Mouse (Mus musculus) heart, postnatal 36 days (tissue): ENCODE results near the gene Nobox. TPM values are rescaled to one million over a fixed set of nuclear protein-coding genes. Genes with fewer than 3 reads are reported as not detected.

ENCODE experiments used
- DNase-seq, 2 experiments: peaks; one replicate each; pipeline ENCODE4 v3.0.0; 2021 to 2022
- intact Hi-C: fragments of 180-260 bp; cut with DNase I; formaldehyde crosslinking; loops from one replicate; pipeline ENCODE4 v1.15.1; 2025
- total RNA-seq, 2 experiments: library from RNA; stranded (reverse); gene quantifications; 2 replicates each; pipeline ENCODE4 v1.2.3; 2021

The Nobox gene
- not detected for total RNA-seq

DNA sequence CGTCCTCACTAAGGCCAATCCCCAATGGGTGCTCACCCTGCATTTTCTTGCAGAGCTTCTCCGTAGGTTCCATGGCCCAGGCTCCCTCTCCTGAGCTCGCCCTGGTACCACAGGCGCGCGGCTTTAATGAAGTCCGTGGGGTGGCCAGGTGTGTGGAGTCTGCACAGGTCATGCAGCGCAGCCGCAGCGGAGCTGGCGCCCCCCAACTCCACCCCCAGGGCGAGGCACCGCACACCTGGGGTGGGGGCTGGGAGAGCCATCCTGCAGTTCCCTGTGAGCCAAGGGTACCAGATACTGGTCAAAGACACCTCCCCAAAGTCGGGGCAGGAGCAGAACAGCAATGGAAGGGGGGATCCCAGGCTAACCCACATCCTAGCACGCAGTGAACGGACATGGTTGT is at the start of gene Nobox:
Nobox (minus strand) TSS at position 101 of the 400 bp plus-strand sequence.
- no peak for DNase-seq
- intact Hi-C loops: no loop called here

DNA sequence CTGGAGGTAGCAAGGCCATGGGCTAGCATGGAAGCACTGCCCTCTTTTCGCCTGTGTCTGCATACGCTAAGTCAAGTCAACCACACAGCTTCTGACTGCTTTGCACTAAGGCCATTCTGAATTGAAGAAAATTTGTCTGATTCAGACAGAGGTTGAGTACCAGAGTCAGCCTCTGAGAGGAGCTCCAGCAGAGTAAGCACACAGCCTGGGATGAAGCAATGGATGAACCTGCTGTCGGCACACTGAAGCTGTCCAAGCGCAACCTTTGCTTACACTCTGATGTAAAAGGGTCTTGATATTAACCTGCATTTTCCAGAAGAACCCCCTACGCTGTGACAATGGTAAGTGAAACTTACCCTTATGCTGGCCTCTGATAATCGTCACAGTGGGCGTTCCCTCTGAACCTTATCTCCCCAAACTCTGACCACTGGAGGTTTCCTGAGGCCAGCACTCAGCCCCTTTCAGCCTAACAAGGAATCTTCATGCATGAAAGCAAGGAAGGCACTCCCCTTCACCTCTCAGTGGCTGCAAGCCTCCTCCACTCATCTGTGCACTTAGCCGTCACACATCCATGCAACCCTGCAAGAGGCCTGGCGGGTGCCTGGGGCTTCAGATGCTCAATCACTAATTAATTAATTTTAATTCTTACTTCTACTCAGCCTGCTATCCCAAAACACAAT is 45.3 kb upstream of the Nobox start:
- intact Hi-C loops: no loop called here
- no peak for DNase-seq

- intact Hi-C loops: no loop called here
- no peak for DNase-seq
Measured at GRCm38 (mm10) chr6:43353446-43353845, 44.1 kb upstream of the Nobox start.

DNA sequence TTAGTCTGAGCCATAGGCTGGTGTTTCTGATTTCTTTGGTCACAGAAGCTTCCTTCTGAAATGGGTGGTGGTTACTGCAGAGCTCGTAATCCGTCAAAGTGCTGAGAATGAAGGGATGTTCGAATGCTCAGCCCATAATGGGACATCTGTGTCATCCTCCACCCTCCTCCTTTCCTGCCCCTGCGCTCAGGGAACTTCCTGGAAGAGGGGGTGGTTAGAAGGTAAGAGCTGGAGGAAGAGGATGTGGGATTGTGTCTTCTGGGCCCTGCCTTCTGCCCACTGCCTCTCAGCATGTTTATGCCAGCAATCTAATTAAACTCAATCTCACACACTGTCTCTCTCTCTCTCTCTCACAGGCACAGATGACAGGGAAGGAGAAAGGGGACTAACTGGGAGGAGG is 39.7 kb upstream of the Nobox start:
- intact Hi-C loops: no loop called here
- no peak for DNase-seq

GRCm38 (mm10) chr6:43347637-43348036 is 38.3 kb upstream of the Nobox start:
- no peak for DNase-seq
- intact Hi-C loops: no loop called here

DNA sequence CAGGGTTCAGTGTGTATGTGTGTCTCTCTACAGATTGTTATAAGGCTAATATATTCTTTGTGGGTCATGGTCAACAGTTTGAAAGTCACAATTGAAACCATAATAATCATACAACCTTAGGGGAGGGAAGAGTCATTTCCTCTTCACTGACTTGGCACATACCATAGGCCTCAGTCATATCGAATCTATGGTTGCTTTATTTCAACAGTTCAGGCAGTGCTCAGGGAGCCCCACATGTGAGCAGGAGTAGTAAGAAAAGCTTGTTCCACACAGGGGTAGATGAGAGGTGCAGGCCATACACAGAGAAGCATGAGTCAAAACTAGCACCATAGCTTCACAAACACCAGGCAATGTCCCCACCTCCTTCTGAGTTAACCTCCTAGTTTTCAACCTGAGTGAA is 33.7 kb upstream of the Nobox start:
- no peak for DNase-seq
- intact Hi-C loops: no loop called here

DNA sequence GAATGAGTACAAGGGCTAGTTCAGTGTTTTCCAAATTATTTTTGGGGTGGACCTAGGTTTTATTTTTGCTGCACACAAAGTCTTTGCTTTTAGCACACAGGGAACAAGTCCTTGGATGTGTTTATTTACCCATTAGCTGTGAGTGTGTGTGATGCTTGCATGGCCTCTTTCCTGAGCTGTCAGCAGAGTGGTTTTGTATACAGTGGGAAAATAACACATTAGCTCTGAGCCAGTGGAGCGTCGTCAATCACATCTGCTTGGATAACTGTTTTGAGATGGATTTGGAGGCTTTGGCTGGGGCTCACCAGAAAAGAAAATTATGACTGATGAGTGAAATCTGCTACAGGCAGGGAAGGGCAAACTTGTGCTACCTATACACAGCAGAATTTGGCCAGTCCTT is 33.0 kb upstream of the Nobox start:
- intact Hi-C loops: no loop called here
- no peak for DNase-seq

DNA sequence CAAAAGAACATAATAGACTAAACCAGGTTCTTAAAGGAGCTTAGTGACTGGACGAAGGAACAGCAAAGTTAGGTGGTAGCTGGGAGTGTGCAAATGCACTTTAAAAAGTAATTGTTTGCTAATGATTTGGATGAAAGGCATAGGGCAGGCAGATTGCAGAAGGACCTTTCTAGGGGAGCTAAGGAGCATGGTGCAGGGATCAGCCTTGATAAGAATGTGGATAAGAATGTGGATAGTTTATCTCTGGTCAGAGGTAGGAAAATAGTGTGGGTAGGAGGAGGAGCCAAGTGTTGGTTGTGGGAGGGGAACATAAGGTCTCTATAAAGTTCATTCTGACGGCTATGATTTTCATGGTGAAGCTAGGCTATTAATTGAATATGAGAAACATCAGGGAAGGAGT is 29.4 kb upstream of the Nobox start:
- DNase-seq: no peak
- intact Hi-C loops: no loop called here

DNA sequence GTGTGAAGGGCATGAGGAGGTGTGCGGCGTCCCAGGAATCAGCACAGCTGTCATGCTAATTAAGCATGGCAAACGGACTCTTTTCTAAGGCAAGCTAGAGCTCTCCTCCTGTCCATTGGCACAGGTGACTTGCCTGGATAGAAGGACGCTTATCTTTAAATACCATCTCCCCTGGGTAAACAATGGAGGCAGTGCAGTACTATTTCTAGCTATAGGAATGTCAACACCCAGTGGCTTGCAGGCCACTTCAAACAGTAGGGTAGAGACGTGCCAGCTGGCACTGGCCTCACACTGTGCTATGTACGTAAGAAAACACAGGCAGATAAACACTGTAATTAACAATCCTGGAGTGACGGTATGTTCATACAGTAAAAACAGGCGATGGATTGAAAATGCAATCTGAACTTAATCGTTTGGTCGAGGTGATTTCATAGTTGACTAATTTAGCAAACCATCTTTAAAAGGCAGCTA is 28.2 kb upstream of the Nobox start:
- intact Hi-C loops: no loop called here
- peak; percentile 28 to 38 for DNase-seq

- DNase-seq: no peak
- intact Hi-C loops: no loop called here
Measured at GRCm38 (mm10) chr6:43335619-43336234, 26.4 kb upstream of the Nobox start.

GRCm38 (mm10) chr6:43333479-43333878 is 24.1 kb upstream of the Nobox start:
- DNase-seq: no peak
- intact Hi-C loops: no loop called here

DNA sequence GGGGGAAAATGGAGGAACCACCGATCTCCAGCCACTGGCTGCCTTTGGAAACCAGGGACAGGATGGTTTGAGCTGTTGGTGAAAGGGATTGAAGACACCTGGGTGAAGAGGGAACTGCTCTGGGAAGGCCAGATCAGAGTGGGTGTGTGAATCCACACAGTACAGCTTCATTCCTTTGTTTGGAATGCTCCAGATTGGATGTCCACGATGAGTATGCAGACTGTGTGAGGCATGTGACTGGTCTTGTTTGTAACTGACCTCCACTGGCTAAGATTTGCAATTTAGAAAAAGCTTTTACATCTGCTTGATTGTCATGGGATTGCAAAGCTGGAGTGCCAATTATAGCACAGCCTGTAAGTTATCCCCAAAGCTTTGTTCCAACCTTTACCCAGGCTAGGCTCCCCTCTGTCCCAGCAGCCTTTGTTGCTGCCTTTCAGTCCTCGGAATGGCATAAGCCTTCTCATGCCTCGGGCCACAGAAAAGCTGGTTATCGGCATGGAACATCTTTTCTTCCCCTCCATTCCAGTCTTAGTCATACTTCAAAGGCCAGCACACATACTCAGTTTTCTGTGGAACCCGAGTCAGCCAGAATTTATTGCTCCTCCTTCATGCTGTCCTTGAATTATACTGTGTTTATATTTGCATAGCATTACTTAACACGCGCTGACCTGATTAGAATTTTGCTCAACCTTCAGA is 3.8 kb upstream of the Nobox start:
- intact Hi-C loops: no loop called here
- no peak for DNase-seq

DNA sequence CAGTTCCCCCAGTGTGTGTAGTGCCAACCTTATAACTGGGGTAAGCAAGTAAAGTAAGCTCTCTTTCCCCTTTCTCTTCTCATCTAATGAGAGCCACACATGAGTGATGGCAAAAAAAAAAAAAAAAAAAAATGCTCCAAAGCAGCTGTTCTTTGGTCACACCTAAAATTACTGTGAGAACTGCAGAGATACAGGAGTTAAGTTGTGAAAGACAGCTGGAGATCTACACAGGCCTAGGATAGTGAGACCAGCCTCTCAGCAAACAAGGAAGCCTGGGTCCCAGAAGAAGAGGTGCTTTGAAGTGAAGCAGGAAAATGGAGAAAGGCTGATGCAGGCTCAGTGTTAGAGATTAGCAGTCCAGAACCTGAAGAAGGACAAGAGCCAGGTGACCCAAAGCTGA is 3.2 kb upstream of the Nobox start:
- intact Hi-C loops: no loop called here
- no peak for DNase-seq

GRCm38 (mm10) chr6:43310071-43310470 is 717 bp upstream of the Nobox start:
- no peak for DNase-seq
- intact Hi-C loops: no loop called here

GRCm38 (mm10) chr6:43297508-43297850 is 11.9 kb downstream of the Nobox start:
- intact Hi-C loops: loop anchor here (1.0 to 5.0 kb wide), 3 partner anchors 19 to 275 kb away; no protein-coding TSS in a partner anchor
- DNase-seq: no peak

DNA sequence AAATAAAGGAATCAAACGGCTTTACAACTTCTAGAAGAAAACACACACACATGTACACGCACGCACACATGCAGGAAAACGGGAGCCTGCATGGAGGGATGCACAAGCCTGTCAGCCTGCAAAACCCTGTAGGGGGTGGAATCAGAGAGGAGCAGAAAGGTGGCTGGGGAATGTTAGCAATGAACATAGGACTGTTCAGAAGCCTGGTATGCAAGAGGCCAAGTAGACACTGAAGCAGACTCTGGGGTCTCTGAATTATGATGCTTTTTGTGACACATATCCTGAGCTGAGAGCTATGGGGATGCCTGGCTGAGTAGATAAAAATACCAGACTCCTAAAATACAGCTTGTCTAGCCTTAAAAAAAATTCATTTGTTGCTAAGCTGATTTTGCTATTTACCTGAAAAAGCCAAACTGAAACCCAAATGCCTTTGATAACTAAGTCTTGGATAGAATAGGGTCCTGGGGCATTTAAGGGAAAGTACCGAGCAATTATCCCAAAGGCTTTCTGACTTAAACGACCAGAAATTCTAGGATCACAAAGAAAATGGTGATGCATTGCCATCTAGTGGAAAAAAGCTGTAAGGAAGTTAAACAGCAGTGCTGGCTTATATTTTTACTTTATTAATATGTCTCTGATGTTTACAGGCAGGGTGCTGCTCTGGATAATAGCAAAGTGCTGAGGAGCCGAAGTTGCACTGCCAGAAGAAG is 12.4 kb downstream of the Nobox start:
- DNase-seq: no peak
- intact Hi-C loops: loop anchor here (1.0 to 5.0 kb wide), 3 partner anchors 18 to 275 kb away; no protein-coding TSS in a partner anchor

DNA sequence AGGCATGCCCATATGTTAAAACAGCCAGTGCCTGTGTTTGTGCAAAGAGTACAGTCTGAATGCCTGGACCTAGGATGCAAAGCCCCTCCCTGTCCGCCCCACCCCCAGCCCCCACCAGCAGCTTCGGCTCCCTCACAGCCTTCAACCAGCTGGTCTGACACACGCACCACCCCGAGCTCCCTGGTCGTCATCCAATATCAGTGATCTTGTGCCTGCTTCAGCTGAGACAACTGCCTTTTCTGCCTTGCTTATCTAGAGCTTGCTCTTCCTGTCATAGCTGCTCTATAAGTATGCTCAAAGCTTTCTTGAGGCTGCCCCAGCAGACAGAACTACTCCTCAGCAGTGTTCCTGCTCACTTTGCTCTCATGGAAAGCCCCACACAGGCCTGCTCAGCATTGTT is 13.4 kb downstream of the Nobox start:
- intact Hi-C loops: loop anchor here (2.0 to 5.0 kb wide), 2 partner anchors 17 to 274 kb away; no protein-coding TSS in a partner anchor
- no peak for DNase-seq

GRCm38 (mm10) chr6:43293175-43293574 is 16.2 kb downstream of the Nobox start:
- intact Hi-C loops: no loop called here

GRCm38 (mm10) chr6:43292471-43293076 is 16.8 kb downstream of the Nobox start:
- intact Hi-C loops: no loop called here
- DNase-seq: no peak

More at GRCm38 (mm10) chr6:43293175-43293574, 16.2 kb downstream of the Nobox start:
- no peak for DNase-seq

DNA sequence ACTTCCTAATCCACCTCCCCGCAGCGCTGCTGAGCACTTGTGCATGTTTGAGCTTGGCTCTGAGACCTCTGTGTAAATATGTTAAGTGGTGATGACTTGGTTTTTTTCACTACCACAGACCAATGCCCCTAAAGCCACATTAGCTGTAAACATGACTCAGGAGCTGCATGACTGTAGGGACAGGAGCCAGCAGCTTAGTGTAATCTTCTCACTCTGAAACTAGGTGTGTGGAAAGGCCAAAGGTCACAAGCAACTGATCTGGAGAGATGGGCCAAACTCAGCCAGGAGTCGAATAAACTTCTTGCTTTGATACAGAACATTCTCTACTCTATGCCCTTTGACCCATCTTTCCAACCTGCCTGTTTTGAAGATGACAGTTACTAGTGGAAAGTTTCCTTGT is 17.3 kb downstream of the Nobox start:
- no peak for DNase-seq
- intact Hi-C loops: no loop called here

DNA sequence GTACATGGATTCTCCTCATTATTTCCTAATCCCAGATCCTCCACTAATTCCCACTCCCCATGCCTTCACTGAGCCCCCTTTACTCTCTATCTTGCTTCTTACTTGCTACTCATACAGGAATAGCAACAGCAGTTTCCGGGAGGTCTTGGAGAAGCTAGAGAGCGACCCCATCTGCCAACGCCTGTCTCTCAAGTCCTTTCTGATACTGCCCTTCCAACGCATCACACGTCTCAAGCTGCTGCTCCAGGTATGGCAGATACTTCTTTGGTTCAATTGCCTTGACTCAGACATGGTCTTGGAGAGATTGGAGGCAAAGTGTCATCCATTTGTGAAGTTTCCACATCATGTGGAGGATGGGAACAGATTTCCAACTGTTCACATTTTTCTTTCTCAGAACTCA is 28.9 kb downstream of the Nobox start:
- intact Hi-C loops: no loop called here
- DNase-seq: no peak
